Mouse (Mus musculus): ENCODE measurements around the gene Vmn1r192. TPM values are rescaled to one million over a fixed set of nuclear protein-coding genes. Genes with fewer than 3 reads are reported as not detected.

Vmn1r192 gene
- polyA plus RNA-seq (2017; shearing (Covaris generic)), result not detected

GRCm38 (mm10) chr13:22191041-22191440, at the start of gene Vmn1r192:
TSS of gene Vmn1r192 (minus strand) at chr13:22191141.

GRCm38 (mm10) chr13:22223060-22223459, 32.1 kb upstream of the Vmn1r192 start, which contains the start of gene Vmn1r193:
TSS of gene Vmn1r193 (minus strand) at chr13:22223160.

GRCm38 (mm10) chr13:22183869-22184268, 7.1 kb downstream of the Vmn1r192 start, which contains the start of gene Vmn1r191:
TSS of gene Vmn1r191 (minus strand) at chr13:22183969.

Other genes starting within 250 kb of the Vmn1r192 start
- gene Zfp184, start 246.0 kb downstream of the Vmn1r192 start, polyA plus RNA-seq (2017; shearing (Covaris generic)), result 0.24 TPM
- gene Pom121l2, start 209.9 kb downstream of the Vmn1r192 start, polyA plus RNA-seq (2017; shearing (Covaris generic)), result not detected
- gene Prss16, start 181.4 kb downstream of the Vmn1r192 start, polyA plus RNA-seq (2017; shearing (Covaris generic)), result 0.20 TPM
- not detected for gene Hist1h2ah, start 155.6 kb downstream of the Vmn1r192 start, polyA plus RNA-seq (2017; shearing (Covaris generic))
- gene Hist1h2bk, start 155.3 kb downstream of the Vmn1r192 start, polyA plus RNA-seq (2017; shearing (Covaris generic)), result not detected
- 12.9 TPM for gene Hist1h4i, start 149.8 kb downstream of the Vmn1r192 start, polyA plus RNA-seq (2017; shearing (Covaris generic))
- gene Hist1h2ag, start 148.2 kb downstream of the Vmn1r192 start, polyA plus RNA-seq (2017; shearing (Covaris generic)), result 2.4 TPM
- 3.9 TPM for gene Hist1h2bj, start 147.9 kb downstream of the Vmn1r192 start, polyA plus RNA-seq (2017; shearing (Covaris generic))
- gene Vmn1r188, start 106.7 kb downstream of the Vmn1r192 start, polyA plus RNA-seq (2017; shearing (Covaris generic)), result not detected
- not detected for gene Vmn1r189, start 85.3 kb downstream of the Vmn1r192 start, polyA plus RNA-seq (2017; shearing (Covaris generic))
- not detected for gene Vmn1r191, start 7.2 kb downstream of the Vmn1r192 start, polyA plus RNA-seq (2017; shearing (Covaris generic))
- gene Vmn1r193, start 32.0 kb upstream of the Vmn1r192 start, polyA plus RNA-seq (2017; shearing (Covaris generic)), result not detected
- gene Vmn1r194, start 53.1 kb upstream of the Vmn1r192 start, polyA plus RNA-seq (2017; shearing (Covaris generic)), result not detected
- gene Vmn1r195, start 79.4 kb upstream of the Vmn1r192 start, polyA plus RNA-seq (2017; shearing (Covaris generic)), result not detected
- gene Vmn1r196, start 98.8 kb upstream of the Vmn1r192 start, polyA plus RNA-seq (2017; shearing (Covaris generic)), result not detected
- gene Vmn1r197, start 133.4 kb upstream of the Vmn1r192 start, polyA plus RNA-seq (2017; shearing (Covaris generic)), result 0.06 TPM
- gene Vmn1r198, start 159.2 kb upstream of the Vmn1r192 start, polyA plus RNA-seq (2017; shearing (Covaris generic)), result not detected
- not detected for gene Vmn1r199, start 188.7 kb upstream of the Vmn1r192 start, polyA plus RNA-seq (2017; shearing (Covaris generic))
- gene Vmn1r200, start 199.2 kb upstream of the Vmn1r192 start, polyA plus RNA-seq (2017; shearing (Covaris generic)), result 0.20 TPM